Mouse (Mus musculus) embryonic facial prominence, embryonic 15.5 days (tissue): ENCODE data around the gene Psmc5. TPM values are rescaled to one million over a fixed set of nuclear protein-coding genes. Genes with fewer than 3 reads are reported as not detected.

Experiments
- ATAC-seq: fragments of 200-750 bp; cut with Nextera tagmentation; 2 replicates; pipeline ENCODE4 v1.8.0; 2017; ENCODE audit warnings: low read depth, moderate TSS enrichment; ENCODE audit not compliant: insufficient number of reproducible peaks, low FRiP score, low TSS enrichment
- H3K27ac ChIP-seq: fragments of 300-500 bp; sonication (generic); replicated peaks from 2 replicates; pipeline ENCODE4 v1.5.1; 2015; ENCODE audit warnings: mild to moderate bottlenecking, inconsistent platforms
- H3K27me3 ChIP-seq: fragments of 300-500 bp; sonication (generic); 2 replicates; pipeline ENCODE4 v1.6.1; 2015; ENCODE audit warnings: inconsistent platforms
- H3K36me3 ChIP-seq: fragments of 300-500 bp; sonication (generic); 2 replicates; pipeline ENCODE4 v1.6.1; 2015; ENCODE audit warnings: mild to moderate bottlenecking, inconsistent platforms
- H3K4me1 ChIP-seq: fragments of 300-500 bp; sonication (generic); 2 replicates; pipeline ENCODE4 v1.6.1; 2015; ENCODE audit warnings: inconsistent platforms
- H3K4me2 ChIP-seq: fragments of 300-500 bp; sonication (generic); replicated peaks from 2 replicates; pipeline ENCODE4 v1.6.1; 2015; ENCODE audit warnings: mild to moderate bottlenecking, inconsistent platforms
- H3K4me3 ChIP-seq: fragments of 300-500 bp; sonication (generic); replicated peaks from 2 replicates; pipeline ENCODE4 v1.5.1; 2015; ENCODE audit warnings: mild to moderate bottlenecking, inconsistent platforms
- H3K9ac ChIP-seq: fragments of 300-500 bp; sonication (generic); 2 replicates; pipeline ENCODE4 v1.6.1; 2015; ENCODE audit warnings: inconsistent platforms
- H3K9me3 ChIP-seq: fragments of 300-500 bp; sonication (generic); replicated peaks from 2 replicates; pipeline ENCODE4 v1.6.1; 2016; ENCODE audit warnings: inconsistent platforms
- WGBS: fragments of 180-500 bp; shearing (Covaris S2); methylation state at CpG from one replicate; pipeline ENCODE4 v1.1.7; 2015; 5-methylcytosine and 5-hydroxymethylcytosine counted together
- polyA plus RNA-seq: library from polyadenylated mRNA; unstranded; fragments of >200 nt; fragmentation: Nextera tagmentation; extraction: Ambion mirVana; gene quantifications from 2 replicates; pipeline ENCODE4 v1.2.1, GENCODE M21; 2015

Gene Psmc5
- polyA plus RNA-seq, 1 experiment from 2014 or later, result 279 TPM

DNA sequence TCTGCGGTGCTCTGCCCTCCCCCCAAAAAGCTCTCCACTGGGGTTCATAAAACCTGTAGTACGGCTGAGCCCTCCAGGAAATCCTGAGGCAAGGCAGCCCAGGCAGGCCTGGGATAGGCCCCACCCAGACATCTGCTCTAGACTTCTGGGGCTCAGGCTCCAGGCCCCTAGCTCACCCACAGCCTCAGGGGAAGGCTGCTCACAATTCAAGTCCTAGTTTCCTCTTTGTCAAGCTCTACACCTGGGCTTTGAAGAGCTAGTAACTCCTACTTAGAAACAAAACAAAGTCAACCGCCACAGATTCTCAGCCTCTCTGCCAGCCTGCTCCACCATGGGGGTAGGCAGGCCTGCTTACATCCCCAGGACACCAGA is 13.1 kb downstream of the Psmc5 start:
- peaks cover 50% of the 10 kb centered on the region for H3K4me1 ChIP-seq
- peak overlapping the region; percentile 44 for H3K4me2 ChIP-seq
- H3K27ac ChIP-seq, result peak overlapping the region; percentile 89
- 20% methylated on average over 3 of the region's 3 CpGs for WGBS
- peak overlapping the region; percentile 13 for H3K4me3 ChIP-seq
- no peaks in the 10 kb centered on the region for H3K9me3 ChIP-seq
- peaks cover 33% of the 10 kb centered on the region for H3K36me3 ChIP-seq
- H3K27me3 ChIP-seq, result no peaks in the 10 kb centered on the region
- ATAC-seq, result no peak
- H3K9ac ChIP-seq, result no peak overlapping the region

DNA sequence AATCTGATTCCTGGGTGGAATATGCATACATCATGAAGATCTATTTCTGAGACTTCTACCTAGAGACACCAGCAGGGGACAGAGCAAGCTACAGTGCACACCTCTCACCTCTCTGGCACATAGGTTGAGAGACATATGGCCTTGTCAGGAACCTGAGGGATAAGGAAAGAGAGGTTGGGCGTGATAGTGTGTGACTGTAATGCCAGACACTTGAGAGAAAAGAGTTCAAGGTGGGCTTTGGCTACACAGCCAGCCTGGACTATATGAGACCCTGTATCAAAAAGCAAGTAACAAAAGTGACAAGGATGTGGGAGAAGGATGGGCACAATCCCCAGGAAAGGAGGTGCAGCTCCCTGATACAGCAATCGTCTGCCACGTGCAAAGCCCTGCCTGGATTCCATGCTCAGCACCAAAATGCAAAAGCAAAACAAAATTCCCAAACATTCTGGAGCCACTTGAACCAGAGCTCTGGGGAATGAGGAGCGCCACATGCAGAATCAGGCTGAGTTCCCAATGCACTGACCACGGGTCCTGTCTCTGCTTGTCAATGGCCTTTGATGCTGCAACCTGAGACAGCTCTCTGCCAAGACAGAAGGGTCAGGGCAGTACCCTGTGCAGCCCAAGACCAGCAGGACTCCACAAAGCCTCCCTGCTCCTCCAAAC is 15.3 kb downstream of the Psmc5 start:
- H3K9ac ChIP-seq, result peak overlapping the region; percentile 98
- H3K27ac ChIP-seq, result peak overlapping the region; percentile 94
- H3K9me3 ChIP-seq, result no peaks in the 10 kb centered on the region
- H3K27me3 ChIP-seq, result no peaks in the 10 kb centered on the region
- peaks cover 69% of the 10 kb centered on the region for H3K4me1 ChIP-seq
- H3K4me3 ChIP-seq, result peak overlapping the region; percentile 87
- peaks cover 11% of the 10 kb centered on the region for H3K36me3 ChIP-seq
- ATAC-seq, result no peak
- peak overlapping the region; percentile 73 for H3K4me2 ChIP-seq
- 20% methylated on average over 5 of the region's 5 CpGs for WGBS

- H3K4me3 ChIP-seq, result peak overlapping the region; percentile 87
- peaks cover 4% of the 10 kb centered on the region; the same call in 1 of the 2 replicates for H3K36me3 ChIP-seq
- ATAC-seq, result peak; percentile 26
- WGBS, result under 1% methylated on average over 41 of the region's 41 CpGs
- H3K27ac ChIP-seq, result peak overlapping the region; percentile 94
- peak overlapping the region; percentile 98 for H3K9ac ChIP-seq
- peaks cover 75% of the 10 kb centered on the region for H3K4me1 ChIP-seq
- H3K27me3 ChIP-seq, result no peaks in the 10 kb centered on the region
- peak overlapping the region; percentile 73 for H3K4me2 ChIP-seq
- no peaks in the 10 kb centered on the region for H3K9me3 ChIP-seq
These were observed 16.1 kb downstream of the Psmc5 start for GRCm38 (mm10) chr11:106271794-106272643.

- no peaks in the 10 kb centered on the region for H3K27me3 ChIP-seq
- H3K36me3 ChIP-seq, result no peaks in the 10 kb centered on the region
- H3K4me1 ChIP-seq, result peaks cover 67% of the 10 kb centered on the region
- peak within 1 kb of the TSS; percentile 94 for H3K27ac ChIP-seq
- H3K9me3 ChIP-seq, result no peaks in the 10 kb centered on the region
- H3K4me3 ChIP-seq, result peak within 1 kb of the TSS; percentile 87
- WGBS, result under 1% methylated on average over 66 of the region's 72 CpGs
- H3K9ac ChIP-seq, result peak within 1 kb of the TSS; percentile 98
- peak; percentile 91 for ATAC-seq
- H3K4me2 ChIP-seq, result peak within 1 kb of the TSS; percentile 73
These were observed 16.8 kb downstream of the Psmc5 start, which contains the start of gene Smarcd2 for GRCm38 (mm10) chr11:106272644-106273310. Gene Smarcd2, minus strand, starts transcription at chr11:106272972.

- Histone ChIP-seq H3K9ac (peak overlapping the region; percentile 42), H3K9me3 (no peaks in the 10 kb centered on the region), H3K4me2 (peak overlapping the region; percentile 73), H3K27ac (peak overlapping the region; percentile 94), H3K4me3 (peak overlapping the region; percentile 87), H3K36me3 (no peaks in the 10 kb centered on the region), H3K27me3 (no peaks in the 10 kb centered on the region), H3K4me1 (peaks cover 62% of the 10 kb centered on the region)
- ATAC-seq, result no peak
- WGBS, result 12% methylated on average over 16 of the region's 16 CpGs
These were observed 17.3 kb downstream of the Psmc5 start for GRCm38 (mm10) chr11:106273311-106273684.

GRCm38 (mm10) chr11:106273811-106274210 is 17.9 kb downstream of the Psmc5 start:
- peak overlapping the region; percentile 94 for H3K27ac ChIP-seq
- no peak for ATAC-seq
- H3K4me2 ChIP-seq, result peak overlapping the region; percentile 73
- H3K9me3 ChIP-seq, result no peaks in the 10 kb centered on the region
- H3K4me3 ChIP-seq, result no peak overlapping the region
- H3K27me3 ChIP-seq, result no peaks in the 10 kb centered on the region
- peaks cover 57% of the 10 kb centered on the region for H3K4me1 ChIP-seq
- no peaks in the 10 kb centered on the region for H3K36me3 ChIP-seq
- H3K9ac ChIP-seq, result no peak overlapping the region
- WGBS, result 87% methylated on average over 6 of the region's 6 CpGs

- Histone ChIP-seq H3K9ac (no peak overlapping the region), H3K27me3 (no peaks in the 10 kb centered on the region), H3K4me1 (peaks cover 52% of the 10 kb centered on the region), H3K9me3 (no peaks in the 10 kb centered on the region), H3K4me3 (no peak overlapping the region), H3K36me3 (no peaks in the 10 kb centered on the region), H3K27ac (peak overlapping the region; percentile 94), H3K4me2 (no peak overlapping the region)
- WGBS, result 75% methylated on average over 1 of the region's 1 CpGs
- no peak for ATAC-seq
These were observed 18.4 kb downstream of the Psmc5 start for GRCm38 (mm10) chr11:106274374-106274773.

- peak overlapping the region; percentile 94 for H3K27ac ChIP-seq
These were observed 19.0 kb downstream of the Psmc5 start for GRCm38 (mm10) chr11:106274971-106275411.

GRCm38 (mm10) chr11:106276454-106276853 is 20.5 kb downstream of the Psmc5 start, which contains the start of gene Tcam1:
Gene Tcam1, plus strand, starts transcription at chr11:106276672.
- H3K27me3 ChIP-seq, result no peaks in the 10 kb centered on the region
- H3K4me3 ChIP-seq, result peak within 1 kb of the TSS; percentile 24
- peaks cover 35% of the 10 kb centered on the region for H3K4me1 ChIP-seq
- 4% methylated on average over 25 of the region's 25 CpGs for WGBS
- no peaks in the 10 kb centered on the region for H3K9me3 ChIP-seq
- no peaks in the 10 kb centered on the region for H3K36me3 ChIP-seq
- peak within 1 kb of the TSS; percentile 94 for H3K27ac ChIP-seq
- no peak within 1 kb of the TSS for H3K9ac ChIP-seq
- H3K4me2 ChIP-seq, result peak within 1 kb of the TSS; percentile 56
- ATAC-seq, result peak; percentile 50; the same call in 1 of the 2 replicates

More at GRCm38 (mm10) chr11:106274971-106275411, 19.0 kb downstream of the Psmc5 start:
- Histone ChIP-seq H3K4me2 (no peak overlapping the region), H3K9ac (no peak overlapping the region), H3K4me1 (peaks cover 49% of the 10 kb centered on the region), H3K4me3 (no peak overlapping the region), H3K27me3 (no peaks in the 10 kb centered on the region), H3K9me3 (no peaks in the 10 kb centered on the region), H3K36me3 (no peaks in the 10 kb centered on the region)
- ATAC-seq, result no peak
- 37% methylated on average over 7 of the region's 7 CpGs for WGBS

- Histone ChIP-seq H3K27me3 (no peaks in the 10 kb centered on the region), H3K4me3 (no peak overlapping the region), H3K9ac (no peak overlapping the region), H3K9me3 (no peaks in the 10 kb centered on the region), H3K4me1 (peaks cover 15% of the 10 kb centered on the region), H3K4me2 (no peak overlapping the region), H3K36me3 (no peaks in the 10 kb centered on the region), H3K27ac (no peak overlapping the region)
- no peak for ATAC-seq
- 89% methylated on average over 6 of the region's 6 CpGs for WGBS
These were observed 26.5 kb downstream of the Psmc5 start for GRCm38 (mm10) chr11:106282452-106282851.

GRCm38 (mm10) chr11:106283371-106283770 is 27.4 kb downstream of the Psmc5 start:
- Histone ChIP-seq H3K27me3 (no peaks in the 10 kb centered on the region), H3K9me3 (no peaks in the 10 kb centered on the region), H3K4me1 (peaks cover 20% of the 10 kb centered on the region), H3K4me2 (no peak overlapping the region), H3K4me3 (no peak overlapping the region), H3K36me3 (no peaks in the 10 kb centered on the region), H3K27ac (no peak overlapping the region), H3K9ac (no peak overlapping the region)
- 63% methylated on average over 4 of the region's 4 CpGs for WGBS
- no peak for ATAC-seq
